Mouse (Mus musculus): ENCODE measurements around the gene Ppm1b. TPM values are rescaled to one million over a fixed set of nuclear protein-coding genes. Genes with fewer than 3 reads are reported as not detected.
"Not testable (repeated sequence)": the region's sequence is repeated elsewhere in the genome, so short reads cannot be mapped to it uniquely, and the experiment has no call there.

Gene Ppm1b
- polyA plus RNA-seq (2012; ENCODE audit: insufficient read depth, low replicate concordance) = 14.4 and 16.4 TPM in 2 replicates

DNA sequence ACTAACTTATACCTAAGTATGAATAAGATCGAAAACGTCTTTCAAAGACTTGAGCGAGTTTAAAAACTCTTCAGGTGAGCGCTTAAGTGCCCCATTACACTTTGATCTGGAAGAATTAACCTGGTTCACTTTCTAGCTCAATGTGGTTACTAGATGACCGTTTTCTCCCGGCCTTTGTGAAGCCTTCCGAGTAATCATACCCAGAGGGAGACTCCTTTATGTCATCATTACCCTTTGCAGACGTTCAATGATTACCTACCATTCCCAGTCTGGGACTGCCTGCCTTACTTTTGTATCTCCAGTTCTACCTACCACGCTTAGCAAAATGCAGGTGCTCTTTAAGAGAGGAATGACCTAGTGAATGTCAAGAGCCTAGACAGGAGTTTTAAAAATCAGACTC lies at the start of gene Ppm1b:
Gene Ppm1b (plus strand): TSS at position 301 of the 400 bp plus-strand sequence.
- TF ChIP-seq FLI1 (IDR thresholded peaks at IDR 0.05; ENCODE audit: low read length) = no peak
- no peak for TF ChIP-seq GATA1 (IDR thresholded peaks at IDR 0.05; ENCODE audit: borderline replicate concordance, low read length)
- H3K9me3 ChIP-seq = no peaks in the 10 kb centered on the region
- H3K36me3 ChIP-seq (replicated peaks; ENCODE audit: low read length) = peaks cover 17% of the 10 kb centered on the region
- peak within 1 kb of the TSS; percentile 95 for H3K4me3 ChIP-seq (replicated peaks)
- no peaks in the 10 kb centered on the region for H3K27me3 ChIP-seq (replicated peaks)
- peaks cover 29% of the 10 kb centered on the region for H3K4me1 ChIP-seq

DNA sequence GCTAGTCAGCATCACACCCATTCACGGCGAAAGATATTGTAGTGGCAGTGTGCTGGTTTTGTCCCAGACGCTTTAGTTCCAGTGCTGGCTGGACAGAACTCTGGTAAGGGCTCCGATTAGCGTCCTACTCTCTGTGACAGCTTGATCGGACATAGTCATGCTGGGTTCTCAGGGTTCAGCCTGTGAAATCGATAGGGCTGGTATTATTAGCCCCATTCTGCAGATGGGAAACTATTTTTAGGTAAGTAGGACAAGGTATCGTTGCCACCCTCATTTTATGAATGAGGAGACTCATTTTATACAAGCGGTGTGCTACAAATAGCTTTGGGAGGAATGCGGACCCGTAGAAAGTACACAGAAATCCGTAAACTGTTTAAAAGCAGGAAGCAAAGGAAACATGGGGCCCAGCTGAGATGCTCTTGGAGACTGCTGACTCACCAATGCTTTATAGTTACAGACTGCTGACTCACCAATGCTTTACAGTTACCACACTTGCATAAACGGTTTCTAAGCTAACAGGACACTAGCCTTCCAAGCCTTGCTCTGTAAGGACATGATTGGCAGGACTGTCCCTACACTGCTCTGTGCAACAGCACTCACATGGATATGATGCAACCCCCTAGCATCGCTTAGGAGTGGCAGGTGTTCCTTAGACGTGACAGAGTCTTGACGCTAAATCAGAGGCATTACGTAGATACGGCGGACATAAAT lies 34.7 kb upstream of the Ppm1b start:
- no peak for TF ChIP-seq GATA1 (IDR thresholded peaks at IDR 0.05; ENCODE audit: borderline replicate concordance, low read length)
- TF ChIP-seq FLI1 (IDR thresholded peaks at IDR 0.05; ENCODE audit: low read length) = no peak
- no peaks in the 10 kb centered on the region for H3K9me3 ChIP-seq
- H3K36me3 ChIP-seq (replicated peaks; ENCODE audit: low read length) = no peaks in the 10 kb centered on the region
- H3K27me3 ChIP-seq (replicated peaks) = no peaks in the 10 kb centered on the region
- peak overlapping the region; percentile 66 for H3K4me3 ChIP-seq (replicated peaks)
- peaks cover 28% of the 10 kb centered on the region for H3K4me1 ChIP-seq

DNA sequence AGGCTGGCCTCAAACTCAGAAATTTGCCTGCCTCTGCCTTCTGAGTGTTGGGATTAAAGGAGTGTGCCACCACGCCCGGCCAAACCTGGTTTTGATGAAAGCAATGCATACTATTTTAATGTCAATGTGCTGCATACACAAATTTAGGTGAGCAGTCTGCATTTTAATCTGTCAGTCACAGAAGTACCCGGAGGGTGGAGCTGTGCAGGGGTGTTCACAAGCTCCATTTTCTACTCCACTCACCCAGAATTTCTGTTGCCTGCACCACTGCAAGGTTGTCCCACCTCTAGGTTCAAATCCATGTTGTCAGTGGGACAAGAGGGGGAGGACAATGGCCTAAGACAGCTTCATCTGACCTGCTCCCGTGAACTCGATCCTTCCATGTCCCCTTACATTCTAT lies 31.8 kb upstream of the Ppm1b start:
- H3K4me1 ChIP-seq = peaks cover 42% of the 10 kb centered on the region

DNA sequence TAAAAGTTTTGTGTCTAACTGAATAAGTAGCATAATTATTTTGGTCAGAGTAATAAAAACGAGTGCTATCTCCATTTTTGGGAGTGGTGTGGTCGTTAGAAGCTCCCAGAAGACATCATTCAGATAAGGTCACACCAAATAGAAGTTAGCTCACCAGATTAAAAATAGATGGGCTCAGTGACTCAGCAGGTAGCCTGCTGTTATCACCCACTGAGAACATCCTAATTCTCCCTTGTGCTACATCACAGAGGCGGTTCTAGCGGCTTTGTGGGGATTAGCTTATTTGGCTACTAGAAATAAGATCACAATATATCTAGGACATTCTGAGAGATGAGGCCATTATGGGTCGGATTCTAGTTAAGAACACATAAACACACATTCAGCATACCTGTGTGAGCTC lies 30.3 kb upstream of the Ppm1b start:
- Histone ChIP-seq H3K4me3 (replicated peaks) (no peak overlapping the region), H3K27me3 (replicated peaks) (no peaks in the 10 kb centered on the region), H3K4me1 (peaks cover 45% of the 10 kb centered on the region), H3K9me3 (peaks cover 6% of the 10 kb centered on the region; the same call in 1 of the 2 replicates), H3K36me3 (replicated peaks; ENCODE audit: low read length) (peaks cover 3% of the 10 kb centered on the region)
- TF ChIP-seq FLI1 (IDR thresholded peaks at IDR 0.05; ENCODE audit: low read length) (no peak), GATA1 (IDR thresholded peaks at IDR 0.05; ENCODE audit: borderline replicate concordance, low read length) (no peak)

More for the DNA sequence above, 31.8 kb upstream of the Ppm1b start:
- no peaks in the 10 kb centered on the region for H3K9me3 ChIP-seq
- TF ChIP-seq FLI1 (IDR thresholded peaks at IDR 0.05; ENCODE audit: low read length) (no peak), GATA1 (IDR thresholded peaks at IDR 0.05; ENCODE audit: borderline replicate concordance, low read length) (no peak)
- H3K4me3 ChIP-seq (replicated peaks) = no peak overlapping the region
- no peaks in the 10 kb centered on the region for H3K27me3 ChIP-seq (replicated peaks)
- H3K36me3 ChIP-seq (replicated peaks; ENCODE audit: low read length) = no peaks in the 10 kb centered on the region

DNA sequence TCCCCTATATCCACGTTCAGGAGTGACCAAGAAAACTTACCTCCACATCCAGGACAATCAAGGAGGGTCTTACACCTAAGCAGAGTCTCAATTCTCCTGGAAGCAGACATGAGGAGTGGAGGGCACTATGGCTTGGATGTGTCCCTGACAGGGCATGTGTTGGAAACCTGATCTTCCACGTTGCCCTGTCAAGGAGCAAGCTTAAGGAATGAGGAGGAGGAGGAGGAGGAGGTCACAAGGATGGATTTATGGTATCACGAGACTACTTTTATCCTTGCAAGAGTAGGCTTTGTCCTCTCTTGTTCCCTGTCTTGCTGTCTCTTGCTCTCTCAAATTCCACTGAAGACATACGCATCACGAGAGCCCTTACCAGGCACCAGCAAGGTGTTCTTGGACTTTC lies 29.0 kb upstream of the Ppm1b start:
- no peak for TF ChIP-seq GATA1 (IDR thresholded peaks at IDR 0.05; ENCODE audit: borderline replicate concordance, low read length)
- TF ChIP-seq FLI1 (IDR thresholded peaks at IDR 0.05; ENCODE audit: low read length) = no peak
- Histone ChIP-seq H3K9me3 (peaks cover 10% of the 10 kb centered on the region), H3K27me3 (replicated peaks) (no peaks in the 10 kb centered on the region), H3K4me3 (replicated peaks) (no peak overlapping the region), H3K4me1 (peaks cover 34% of the 10 kb centered on the region), H3K36me3 (replicated peaks; ENCODE audit: low read length) (peaks cover 4% of the 10 kb centered on the region)

DNA sequence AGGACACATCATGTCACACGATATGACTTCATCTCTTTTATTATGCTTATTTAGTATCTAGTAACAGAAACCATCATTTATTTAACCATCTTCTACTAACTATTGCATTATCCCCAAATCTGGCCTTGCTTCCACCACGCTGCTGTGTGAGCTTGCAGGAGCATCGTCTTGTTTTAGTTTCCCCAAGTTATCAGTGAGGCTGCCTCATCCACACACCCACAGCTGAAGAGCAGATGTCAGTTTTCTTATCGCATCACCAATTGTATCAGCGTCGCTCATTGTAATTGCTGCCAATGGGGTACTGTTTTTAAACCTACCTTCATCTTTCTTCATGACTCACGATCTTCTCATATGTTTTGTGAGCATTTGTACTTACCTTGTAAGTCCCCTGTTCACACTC lies 23.6 kb upstream of the Ppm1b start:
- peaks cover 17% of the 10 kb centered on the region for H3K4me1 ChIP-seq
- H3K4me3 ChIP-seq (replicated peaks) = no peak overlapping the region
- peaks cover 4% of the 10 kb centered on the region for H3K36me3 ChIP-seq (replicated peaks; ENCODE audit: low read length)
- TF ChIP-seq FLI1 (IDR thresholded peaks at IDR 0.05; ENCODE audit: low read length) = no peak
- TF ChIP-seq GATA1 (IDR thresholded peaks at IDR 0.05; ENCODE audit: borderline replicate concordance, low read length) = no peak
- no peaks in the 10 kb centered on the region for H3K27me3 ChIP-seq (replicated peaks)
- peaks cover 10% of the 10 kb centered on the region for H3K9me3 ChIP-seq

DNA sequence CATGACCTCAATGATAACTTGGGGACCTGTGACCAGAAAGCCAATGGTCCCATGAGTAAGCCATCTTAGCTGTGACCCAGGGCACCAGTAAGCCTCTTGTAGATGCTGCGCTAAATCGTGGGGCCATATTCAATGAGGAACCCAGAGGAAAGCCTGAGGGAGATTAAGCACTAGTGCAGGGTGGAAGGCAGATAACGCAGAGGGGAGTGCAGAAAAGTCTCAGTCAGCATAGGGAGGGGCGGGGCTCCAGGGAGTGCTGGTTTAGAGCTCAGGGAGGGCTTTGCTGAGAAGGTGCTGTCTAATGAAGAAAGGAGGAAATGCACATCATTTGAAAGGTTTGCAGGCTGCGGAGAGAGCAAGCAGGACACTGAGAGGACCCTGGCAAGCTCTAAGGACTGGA lies 22.6 kb upstream of the Ppm1b start:
- Histone ChIP-seq H3K4me3 (replicated peaks) (no peak overlapping the region), H3K4me1 (peaks cover 13% of the 10 kb centered on the region), H3K27me3 (replicated peaks) (no peaks in the 10 kb centered on the region), H3K9me3 (peaks cover 15% of the 10 kb centered on the region), H3K36me3 (replicated peaks; ENCODE audit: low read length) (peaks cover 8% of the 10 kb centered on the region)
- TF ChIP-seq GATA1 (IDR thresholded peaks at IDR 0.05; ENCODE audit: borderline replicate concordance, low read length) (no peak), FLI1 (IDR thresholded peaks at IDR 0.05; ENCODE audit: low read length) (no peak)

DNA sequence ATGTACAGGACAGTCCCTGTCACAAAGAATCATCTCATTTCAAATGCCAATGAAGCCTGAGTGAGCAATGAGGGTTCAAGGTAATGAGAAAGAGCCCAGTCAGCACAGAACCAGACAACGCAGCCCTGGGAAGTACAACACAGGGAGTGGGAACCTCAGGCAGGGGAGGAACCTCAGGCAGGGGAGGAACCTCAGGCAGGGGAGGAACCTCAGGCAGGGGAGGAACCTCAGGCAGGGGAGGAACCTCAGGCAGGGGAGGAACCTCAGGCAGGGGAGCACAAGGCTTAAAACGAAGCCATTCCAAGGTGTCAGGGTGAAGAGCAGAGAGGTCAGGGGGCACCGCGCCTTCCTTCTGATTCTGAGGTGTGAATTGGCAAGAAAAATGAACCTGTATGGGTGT lies 20.9 kb upstream of the Ppm1b start:
- H3K27me3 ChIP-seq (replicated peaks); H3K4me3 ChIP-seq (replicated peaks): not testable (repeated sequence)
- H3K4me1 ChIP-seq = peaks cover 18% of the 10 kb centered on the region

DNA sequence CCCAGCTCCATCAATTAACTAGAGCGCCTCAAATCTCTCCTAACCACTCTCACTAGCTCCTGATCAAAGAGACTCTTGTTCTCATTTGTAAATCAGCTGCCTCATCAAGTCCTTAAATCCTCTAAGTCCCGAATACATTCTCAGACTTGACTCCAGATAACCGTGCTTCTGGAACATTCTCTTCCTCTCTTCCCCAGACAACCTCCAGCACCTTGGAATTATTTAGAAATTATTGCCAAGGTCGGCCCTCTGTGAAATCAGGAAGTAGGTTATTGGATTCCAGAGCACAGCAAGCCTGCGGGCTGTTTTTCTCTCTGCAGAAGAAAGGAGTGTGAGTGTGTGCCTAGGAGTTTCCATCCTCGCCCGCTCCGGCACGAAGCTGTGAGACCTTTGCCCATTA lies 20.2 kb upstream of the Ppm1b start:
- H3K36me3 ChIP-seq (replicated peaks; ENCODE audit: low read length) = peaks cover 4% of the 10 kb centered on the region
- H3K4me1 ChIP-seq = peaks cover 21% of the 10 kb centered on the region
- no peaks in the 10 kb centered on the region for H3K27me3 ChIP-seq (replicated peaks)
- TF ChIP-seq GATA1 (IDR thresholded peaks at IDR 0.05; ENCODE audit: borderline replicate concordance, low read length) = no peak
- no peak for TF ChIP-seq FLI1 (IDR thresholded peaks at IDR 0.05; ENCODE audit: low read length)
- peaks cover 9% of the 10 kb centered on the region for H3K9me3 ChIP-seq
- no peak overlapping the region for H3K4me3 ChIP-seq (replicated peaks)

More for the DNA sequence above, 20.9 kb upstream of the Ppm1b start:
- not testable (repeated sequence) for H3K36me3 ChIP-seq (replicated peaks; ENCODE audit: low read length)
- peaks cover 14% of the 10 kb centered on the region for H3K9me3 ChIP-seq

DNA sequence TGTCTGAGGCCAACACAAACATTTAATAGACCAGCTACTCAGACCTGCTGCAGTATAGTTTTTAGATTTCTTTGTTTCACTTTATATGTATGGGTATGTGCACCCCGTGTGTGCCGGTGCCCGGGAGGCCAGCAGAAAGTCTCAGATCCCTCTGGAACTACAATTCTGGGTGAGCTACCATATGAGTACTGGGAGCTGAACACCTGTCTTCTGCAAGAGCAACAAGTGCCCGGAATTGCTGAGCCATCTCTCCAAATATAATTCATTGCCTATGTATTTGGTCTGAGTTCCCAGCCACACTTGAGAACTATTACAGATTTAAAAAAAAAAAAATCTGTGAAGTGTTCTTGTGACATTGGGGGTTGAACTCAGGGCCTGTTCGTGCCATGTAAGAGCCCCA lies 19.7 kb upstream of the Ppm1b start:
- H3K9me3 ChIP-seq = peaks cover 8% of the 10 kb centered on the region
- H3K4me1 ChIP-seq = peaks cover 26% of the 10 kb centered on the region
- no peaks in the 10 kb centered on the region for H3K27me3 ChIP-seq (replicated peaks)
- H3K36me3 ChIP-seq (replicated peaks; ENCODE audit: low read length) = peaks cover 4% of the 10 kb centered on the region
- no peak for TF ChIP-seq FLI1 (IDR thresholded peaks at IDR 0.05; ENCODE audit: low read length)
- no peak for TF ChIP-seq GATA1 (IDR thresholded peaks at IDR 0.05; ENCODE audit: borderline replicate concordance, low read length)
- H3K4me3 ChIP-seq (replicated peaks) = no peak overlapping the region
